Mouse (Mus musculus) layer of hippocampus, adult 8-10 months (tissue): ENCODE data around the gene Slc25a33. TPM values are rescaled to one million over a fixed set of nuclear protein-coding genes. Genes with fewer than 3 reads are reported as not detected.

ENCODE experiments used
- DNase-seq, 2 experiments: peaks; one replicate each; pipeline ENCODE4 v3.0.0; 2022; ENCODE audit warnings: low spot score in 2 of 2
- microRNA-seq, 2 experiments: library from miRNA; unstranded; fragments of <30 nt; microRNA quantifications; one replicate each; pipeline ENCODE4 v1.2.0; 2022
- total RNA-seq, 4 experiments: library from RNA; stranded (reverse); gene quantifications; 2 replicates each; pipeline ENCODE4 v1.2.4; 2022

Gene Slc25a33
- total RNA-seq, 4 experiments from 2014 or later: 29.9 to 33.1 (median 31.0) TPM

DNA sequence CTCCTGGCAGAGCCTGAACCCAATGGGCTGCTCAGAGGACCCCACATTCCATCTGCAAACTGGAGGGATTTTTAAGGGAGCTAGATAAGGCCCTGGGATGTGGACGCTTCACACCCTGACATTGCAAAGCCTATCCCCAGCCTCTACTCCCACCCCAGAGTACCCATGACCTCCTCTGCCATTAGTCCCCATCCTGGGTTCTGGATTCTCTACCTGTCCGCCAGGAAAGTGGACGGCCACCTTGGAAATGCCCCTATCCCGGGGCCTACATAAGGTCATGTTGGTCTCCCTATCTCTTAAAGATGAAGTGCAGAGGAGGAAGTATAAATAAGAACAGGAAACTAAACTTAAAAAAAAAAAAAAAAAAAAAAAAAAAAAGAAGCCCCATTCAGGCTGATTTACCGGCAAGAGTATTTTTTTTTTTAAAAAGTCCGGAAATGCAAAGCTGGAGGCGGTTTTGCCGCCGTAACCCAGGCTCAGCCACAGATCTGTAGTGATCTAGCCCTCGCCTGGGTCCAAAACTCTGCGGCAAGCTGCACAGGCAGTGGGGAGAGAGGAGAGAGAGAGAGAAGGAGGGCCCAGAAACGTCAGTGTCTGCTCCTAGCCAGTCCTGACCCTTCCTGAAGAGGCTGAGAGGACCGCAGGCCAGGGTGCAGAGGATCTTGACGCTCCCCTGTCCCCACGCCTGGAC, 76.4 kb downstream of the Slc25a33 start:
- no peak for DNase-seq

DNA sequence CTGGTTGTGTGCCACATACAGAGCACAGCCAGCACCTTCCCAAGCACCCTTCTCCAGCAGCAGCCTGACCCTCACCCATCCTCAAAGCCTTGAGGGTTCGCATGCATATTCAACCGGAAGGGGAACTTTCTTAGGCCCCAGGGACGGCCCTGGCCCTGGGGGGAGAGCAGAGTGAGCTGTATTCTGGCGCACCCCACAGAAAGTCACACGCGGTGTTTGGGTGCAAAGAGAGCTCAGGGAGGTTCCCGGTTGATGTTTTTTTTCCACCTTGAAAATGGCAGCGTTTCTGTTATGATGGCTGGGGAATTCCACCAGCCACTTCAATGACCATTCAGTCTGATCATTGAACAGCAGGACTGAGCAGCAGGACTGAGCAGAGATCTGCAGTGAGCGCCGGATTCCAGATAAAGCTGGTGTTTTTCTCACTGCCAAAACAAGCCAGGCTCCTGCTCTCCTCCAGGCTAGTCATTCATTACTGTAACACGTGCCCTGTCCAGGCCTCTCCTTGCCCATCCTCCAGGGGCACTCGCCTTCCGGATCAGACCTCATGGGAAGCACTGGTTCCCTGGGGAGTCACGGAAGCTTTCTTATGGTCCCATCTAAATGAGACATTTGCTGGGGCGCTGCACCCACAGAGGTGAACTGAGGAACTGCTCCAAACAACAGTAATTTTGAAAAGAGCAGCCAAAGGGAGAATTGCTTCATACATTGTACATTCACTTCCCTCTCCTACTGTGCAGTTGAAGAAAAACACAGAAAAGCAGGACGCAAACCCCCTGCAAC, 77.7 kb downstream of the Slc25a33 start:
- no peak for DNase-seq

Small RNA genes lying within 50 kb of the gene (microRNA-seq; reads per million reads assigned to microRNA genes)
- 0 to 0.32 reads per million in 2 experiments for gene Gm47301

Other genes with a start within 250 kb of the Slc25a33 start
- 100 to 1,000 TPM; 744 to 810 (median 791) TPM for gene Clstn1, start 187.8 kb downstream of the Slc25a33 start, total RNA-seq
- 10 to 100 TPM; 26.7 to 30.2 (median 28.4) TPM for gene Pik3cd, start 71.7 kb downstream of the Slc25a33 start, total RNA-seq
- 10 to 100 TPM; 63.5 to 75.6 (median 74.5) TPM for gene Tmem201, start 36.2 kb downstream of the Slc25a33 start, total RNA-seq
- 10 to 100 TPM; 19.4 to 41.1 (median 33.3) TPM for gene Spsb1, start 180.8 kb upstream of the Slc25a33 start, total RNA-seq
- gene H6pd, start 234.7 kb upstream of the Slc25a33 start, total RNA-seq: 10 to 100 TPM; 11.9 to 14.4 (median 14.1) TPM